Mouse (Mus musculus): Measurements from ENCODE around the gene Aida.
A peak's percentile ranks its signal among the peaks of the same experiment; 100 is the strongest.
"Not testable (repeated sequence)": the region's sequence is repeated elsewhere in the genome, so short reads cannot be mapped to it uniquely, and the experiment has no call there.

Aida gene

DNA sequence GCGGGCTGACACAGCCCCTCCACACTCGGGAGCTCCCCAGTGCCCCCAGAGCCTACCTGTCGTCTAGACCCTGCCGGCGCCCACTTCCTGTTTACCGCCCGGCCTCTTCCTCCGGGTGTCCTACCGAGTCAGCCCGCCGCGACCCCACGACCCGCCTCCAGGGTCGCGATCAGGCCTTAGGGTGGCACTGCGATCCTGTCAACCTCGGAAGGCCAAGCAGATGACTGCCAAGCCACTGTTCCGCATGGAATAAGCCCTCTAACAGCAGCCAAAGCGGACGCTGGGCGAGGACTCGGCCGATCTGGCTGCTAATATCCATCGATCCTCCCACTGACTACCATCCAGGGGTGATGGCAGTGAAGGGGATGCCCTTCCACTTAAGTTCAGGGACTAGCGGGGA, at the start of gene Aida:
Aida (plus strand) TSS at position 126 of the 400 bp plus-strand sequence.
- peak in 1 of 2 experiments; percentile 36 for DNase-seq (ENCODE audit: low spot score in 2 of 2)

DNA sequence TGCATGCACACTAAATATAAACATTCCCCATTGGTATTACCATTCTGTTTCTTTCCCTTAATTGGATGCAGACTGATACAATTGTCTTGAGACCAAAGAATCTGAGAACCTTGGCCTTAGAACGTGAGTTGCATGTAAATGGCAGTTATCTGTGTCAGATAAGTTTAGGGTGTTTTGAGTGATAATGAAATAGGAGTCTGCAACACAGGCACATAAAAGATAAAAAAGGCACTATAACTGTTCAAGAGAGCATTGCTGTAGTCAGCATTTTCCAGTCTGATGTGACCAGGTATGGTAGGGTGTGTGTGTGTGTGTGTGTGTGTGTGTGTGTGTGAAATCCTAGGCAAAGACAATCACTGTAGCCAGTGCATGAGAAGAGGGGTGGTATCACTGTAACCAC, 48.2 kb upstream of the Aida start:
- DNase-seq (ENCODE audit: low spot score in 2 of 2), result no peak

DNA sequence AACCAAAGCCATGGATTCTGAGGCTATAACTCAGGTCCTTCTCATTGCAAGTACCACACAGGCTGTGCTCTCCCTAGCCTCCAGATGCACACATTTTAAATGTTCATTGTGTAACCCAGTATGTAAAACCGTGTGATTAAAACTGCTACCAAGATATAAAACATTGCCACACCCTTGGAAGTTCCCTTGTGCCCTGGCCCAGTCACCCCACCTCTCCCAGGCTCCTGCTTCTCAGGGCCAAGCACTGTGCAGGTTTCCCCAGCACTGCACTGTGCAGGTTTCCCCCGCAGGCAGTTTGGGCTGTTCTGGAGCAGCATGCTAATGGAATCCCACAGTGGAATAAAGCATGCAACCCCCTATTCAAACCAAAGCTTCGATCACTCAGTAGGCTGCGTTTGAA, 45.8 kb upstream of the Aida start:
- no peak for DNase-seq (ENCODE audit: low spot score in 2 of 2)

DNA sequence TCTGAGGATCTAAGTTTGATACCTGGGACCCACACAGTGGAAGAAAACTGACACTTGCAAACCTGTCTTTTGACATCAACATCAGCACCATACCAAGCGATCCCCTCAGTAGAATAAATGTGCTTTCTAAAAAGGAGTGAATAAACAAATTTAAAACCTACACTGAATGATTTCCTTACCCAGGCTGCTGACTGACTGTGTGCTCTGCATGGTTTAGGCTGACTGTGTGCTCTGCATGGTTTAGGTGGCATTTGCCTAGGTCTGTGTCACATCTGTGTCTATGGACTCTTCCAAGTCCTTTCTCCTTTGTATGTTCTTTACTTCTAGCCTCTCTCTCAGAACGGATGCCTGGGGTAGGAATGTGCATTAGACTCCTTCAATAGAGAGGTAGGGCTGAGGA, 44.6 kb upstream of the Aida start:
- no peak for DNase-seq (ENCODE audit: low spot score in 2 of 2)

DNA sequence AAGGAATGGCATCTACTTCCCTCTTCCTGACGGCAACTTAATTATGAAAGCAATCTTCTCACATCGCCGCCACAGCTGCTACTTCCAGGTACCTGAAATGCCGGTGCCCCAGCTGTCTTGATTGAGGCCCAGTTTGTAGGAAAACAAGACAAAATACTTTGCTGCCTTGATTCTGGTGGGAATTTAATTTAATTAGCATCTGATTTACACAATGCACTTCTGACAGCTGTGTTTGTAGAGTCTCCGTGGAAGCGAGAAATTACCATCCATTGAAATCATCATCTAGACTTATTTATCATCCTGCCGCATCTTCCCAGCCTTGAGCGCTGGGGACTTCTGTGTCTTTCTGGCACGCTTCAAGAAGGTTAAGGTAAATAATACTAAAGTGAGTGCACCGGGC, 43.8 kb upstream of the Aida start:
- DNase-seq (ENCODE audit: low spot score in 2 of 2), result no peak

DNA sequence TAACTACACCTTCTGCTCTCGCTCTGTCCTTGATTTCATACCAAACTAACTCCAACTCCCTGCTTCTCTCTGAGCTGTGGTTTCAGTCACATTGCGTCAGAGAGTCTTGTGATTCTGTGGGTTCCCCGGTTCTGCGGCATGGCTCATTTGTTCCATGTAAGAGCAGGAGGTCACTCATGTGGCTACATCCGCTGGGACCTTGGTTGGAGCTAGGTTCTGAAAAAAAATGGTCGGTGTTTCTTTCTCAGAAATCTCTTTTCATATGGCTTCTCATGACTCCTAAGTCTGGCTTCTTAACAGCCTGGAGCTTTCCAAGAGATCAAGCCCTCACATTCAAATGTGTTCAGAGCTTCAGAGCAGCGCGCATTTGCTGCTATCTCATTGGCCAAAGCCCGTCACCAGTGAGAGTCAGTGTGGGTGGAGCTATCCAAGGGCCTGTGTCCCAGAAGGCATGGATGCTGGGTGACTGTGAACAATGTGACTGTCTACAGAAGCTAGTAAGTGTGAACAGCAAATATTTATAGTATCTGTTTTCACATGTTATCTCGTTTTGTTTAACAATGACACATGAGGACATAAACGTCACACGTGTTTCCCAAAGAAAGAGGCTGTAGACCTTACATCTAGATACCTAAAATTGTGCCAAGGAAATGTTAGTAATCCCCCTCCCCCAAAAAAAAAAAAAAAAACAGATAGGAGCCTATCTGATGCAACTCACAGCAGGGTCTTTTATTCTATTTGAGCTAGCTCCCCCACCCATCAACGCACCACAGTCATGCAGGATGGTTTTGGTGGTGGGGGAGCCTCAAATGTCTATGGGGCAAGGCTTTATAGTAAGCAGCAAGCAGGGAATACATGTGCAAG, 32.0 kb upstream of the Aida start:
- DNase-seq (ENCODE audit: low spot score in 2 of 2), result no peak

DNA sequence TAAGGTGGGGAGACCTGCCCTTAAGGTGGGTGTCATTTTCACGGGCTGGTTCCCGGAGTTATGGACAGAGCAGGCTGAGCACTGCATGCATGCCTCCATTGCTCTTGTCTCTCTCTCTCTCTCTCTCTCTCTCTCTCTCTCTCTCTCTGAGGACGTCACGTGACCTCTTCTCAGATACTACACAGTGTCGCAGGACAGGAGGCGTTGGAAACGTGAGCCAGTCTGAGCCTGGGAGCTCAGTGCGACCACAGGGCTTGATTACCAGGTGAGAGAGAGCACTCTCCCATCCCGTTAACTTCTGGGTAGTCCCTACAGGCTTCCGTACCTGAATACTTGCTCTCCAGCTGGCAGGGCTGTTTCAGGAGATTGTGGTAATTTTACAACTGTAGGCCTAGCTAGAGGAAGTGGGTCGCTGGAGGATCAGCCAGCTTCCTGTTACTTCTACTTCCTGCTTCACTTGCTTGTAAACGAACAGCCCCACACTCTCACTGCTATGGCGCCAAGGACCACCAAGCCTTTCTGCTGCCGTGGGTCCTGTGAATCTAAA, 30.4 kb upstream of the Aida start:
- DNase-seq (ENCODE audit: low spot score in 2 of 2), result no peak

DNA sequence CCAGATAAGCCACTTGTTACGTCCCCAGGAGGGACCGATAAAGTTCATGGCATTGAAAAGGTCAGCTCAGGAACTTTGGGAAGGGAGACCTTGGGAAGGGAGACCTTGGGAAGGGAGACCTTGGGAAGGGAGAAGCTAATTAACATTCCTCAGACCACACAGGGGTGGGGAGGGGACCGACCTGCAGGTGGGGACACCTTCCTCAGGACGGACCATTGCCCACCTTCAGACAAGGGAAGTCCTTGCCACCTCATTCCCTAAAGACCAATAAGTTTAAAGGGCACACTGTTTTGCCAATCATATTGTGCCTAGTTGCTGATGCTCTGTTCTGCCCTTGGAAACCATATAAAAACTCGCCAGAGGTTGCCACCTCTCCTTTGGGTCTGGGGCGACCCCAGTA, 28.7 kb upstream of the Aida start:
- no peak for DNase-seq (ENCODE audit: low spot score in 2 of 2)

DNA sequence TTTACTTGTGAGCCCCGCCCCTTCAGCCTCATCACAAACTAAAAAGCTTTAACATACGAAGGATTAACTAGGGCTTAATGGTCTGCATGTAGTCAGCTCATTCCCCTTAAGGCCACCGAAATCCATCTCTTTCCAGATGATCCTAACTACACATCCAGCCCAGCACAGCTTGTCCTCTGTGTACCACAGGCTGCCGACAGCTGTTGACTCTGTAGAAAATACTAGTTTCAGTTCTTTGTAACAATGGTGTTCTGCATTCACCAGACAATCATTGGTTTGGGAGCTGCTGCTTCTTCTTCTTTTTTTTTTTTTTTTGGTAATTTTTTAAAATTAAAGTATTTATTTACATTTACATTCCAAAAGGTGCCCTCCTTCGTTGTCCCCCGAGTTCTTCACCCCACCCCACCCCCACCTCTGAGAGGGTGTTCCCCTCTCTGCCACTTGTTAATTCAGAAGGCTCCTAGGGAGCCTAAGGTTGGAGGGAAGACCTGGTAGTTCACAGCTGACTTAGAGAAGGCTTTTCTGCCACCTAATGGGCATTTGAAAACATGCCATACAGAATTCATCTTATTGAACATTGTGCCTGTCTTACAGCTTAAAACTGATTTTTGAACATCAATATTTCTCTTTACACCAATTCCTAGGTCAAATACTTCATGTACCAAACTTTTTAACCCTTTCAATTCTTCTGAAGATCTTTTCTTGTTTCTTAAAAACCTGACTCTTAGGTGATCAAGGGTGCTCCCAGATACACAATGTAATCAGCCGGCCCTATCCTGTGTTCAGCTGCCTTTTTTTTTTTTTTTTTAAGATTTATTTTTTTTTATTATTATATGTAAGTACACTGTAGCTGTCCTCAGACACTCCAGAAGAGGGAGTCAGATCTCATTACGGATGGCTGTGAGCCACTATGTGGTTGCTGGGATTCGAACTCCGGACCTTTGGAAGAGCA, 23.2 kb upstream of the Aida start:
- DNase-seq (ENCODE audit: low spot score in 2 of 2), result no peak

DNA sequence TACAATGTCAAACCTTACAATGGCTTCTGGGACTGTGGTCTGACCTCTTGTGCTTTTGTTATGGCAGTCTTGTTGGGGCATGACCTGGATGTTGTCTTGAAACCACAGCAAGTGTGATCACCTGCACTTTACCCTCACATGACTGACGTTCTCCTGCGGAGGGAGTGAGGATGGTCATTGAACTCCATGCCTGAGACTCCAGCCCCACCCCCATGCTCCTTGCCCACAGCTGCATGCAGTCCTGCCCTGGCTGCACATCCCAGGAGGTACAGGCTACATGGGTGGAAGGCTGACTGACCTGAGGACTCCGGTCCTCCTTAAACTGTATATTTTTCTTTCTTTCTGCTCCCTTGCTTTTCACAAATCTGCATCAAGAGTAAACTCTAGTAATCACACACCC, 22.0 kb upstream of the Aida start:
- DNase-seq (ENCODE audit: low spot score in 2 of 2), result no peak

DNA sequence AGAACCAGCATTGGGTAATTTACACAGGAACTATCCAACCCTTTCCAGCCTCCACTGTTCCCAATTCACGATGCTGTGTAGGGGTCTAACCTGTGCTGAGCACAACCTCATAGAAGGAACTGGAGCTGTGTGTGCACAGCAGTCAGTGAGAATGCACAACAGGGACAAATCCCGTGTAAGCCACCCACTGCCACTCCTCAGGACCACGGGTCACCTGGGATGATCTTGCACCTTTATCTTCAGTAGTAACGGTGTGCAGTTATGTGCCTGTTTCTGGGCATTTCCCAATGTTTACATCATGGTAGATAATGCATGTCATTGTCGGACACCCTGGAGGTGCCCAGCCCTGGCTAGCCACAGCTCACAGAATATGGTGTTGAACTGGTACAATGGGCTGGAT, 20.6 kb upstream of the Aida start:
- no peak for DNase-seq (ENCODE audit: low spot score in 2 of 2)

DNA sequence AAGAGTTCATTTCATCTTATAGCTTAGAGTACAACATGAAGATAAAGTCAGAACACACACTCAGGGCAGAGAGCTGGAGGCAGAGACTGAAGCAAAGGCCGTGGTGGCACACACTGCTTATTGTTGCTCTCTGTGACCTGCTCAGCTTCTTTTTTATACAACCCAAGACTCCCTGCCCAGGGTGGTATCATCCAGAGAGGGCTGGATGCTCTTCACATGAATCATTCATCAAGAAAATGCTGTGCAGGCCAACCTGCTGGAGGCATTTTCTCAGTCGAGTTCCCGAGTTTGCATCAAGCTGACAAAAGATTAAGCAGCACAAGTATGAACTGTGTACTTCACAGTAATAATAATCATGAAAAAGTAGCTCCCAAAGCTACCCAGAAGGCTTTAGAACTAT, 8.0 kb upstream of the Aida start:
- DNase-seq (ENCODE audit: low spot score in 2 of 2), result no peak

DNA sequence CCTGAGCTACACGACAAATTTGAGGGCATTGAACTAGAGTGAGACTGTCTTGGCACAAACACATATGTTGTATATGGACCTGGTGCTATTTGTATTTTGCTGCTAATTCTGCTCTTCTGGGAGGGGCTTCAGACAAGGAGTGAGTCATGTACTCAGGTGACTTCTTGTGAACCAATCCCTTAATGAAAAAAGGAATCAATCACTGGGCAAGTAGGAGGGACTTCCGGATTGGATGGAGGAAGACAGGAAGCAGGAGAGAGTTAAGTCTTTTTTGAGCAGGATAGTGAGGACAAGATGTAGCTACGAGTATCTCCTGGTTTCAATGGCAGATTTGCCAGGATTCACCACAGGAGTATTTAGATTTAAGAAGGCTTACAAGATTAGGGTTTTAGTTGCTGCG, 6.8 kb upstream of the Aida start:
- DNase-seq (ENCODE audit: low spot score in 2 of 2), result no peak

DNA sequence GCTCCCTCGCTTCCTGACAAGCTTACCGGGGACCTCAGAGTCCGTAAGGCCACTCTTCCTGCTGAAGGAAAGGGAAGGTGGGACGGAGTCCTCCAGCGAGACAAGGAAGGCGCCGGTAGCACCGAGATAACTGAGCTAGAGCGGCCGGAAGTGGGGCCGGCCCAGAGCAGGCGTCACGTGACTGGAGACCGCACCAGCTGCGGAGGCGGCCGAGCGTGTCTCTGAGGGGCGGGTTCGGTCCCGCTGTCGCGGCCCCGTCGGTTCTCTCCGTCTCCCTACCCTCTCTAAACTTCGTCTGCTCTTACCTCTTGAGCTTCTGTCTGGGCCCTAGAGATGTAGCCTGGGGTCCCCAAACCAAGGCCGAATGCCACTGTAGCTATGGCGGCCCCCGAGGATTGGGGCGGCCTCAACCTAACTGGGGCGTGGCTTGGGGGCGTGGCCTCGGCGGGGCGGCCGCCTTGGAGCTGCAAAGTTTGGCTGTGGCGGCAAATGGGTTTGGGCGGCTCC, 540 bp downstream of the Aida start, which contains the start of gene Brox:
Brox (minus strand) TSS at position 393 of the 507 bp plus-strand sequence.
- peak; percentile 89 to 94 for DNase-seq (ENCODE audit: low spot score in 2 of 2)

DNA sequence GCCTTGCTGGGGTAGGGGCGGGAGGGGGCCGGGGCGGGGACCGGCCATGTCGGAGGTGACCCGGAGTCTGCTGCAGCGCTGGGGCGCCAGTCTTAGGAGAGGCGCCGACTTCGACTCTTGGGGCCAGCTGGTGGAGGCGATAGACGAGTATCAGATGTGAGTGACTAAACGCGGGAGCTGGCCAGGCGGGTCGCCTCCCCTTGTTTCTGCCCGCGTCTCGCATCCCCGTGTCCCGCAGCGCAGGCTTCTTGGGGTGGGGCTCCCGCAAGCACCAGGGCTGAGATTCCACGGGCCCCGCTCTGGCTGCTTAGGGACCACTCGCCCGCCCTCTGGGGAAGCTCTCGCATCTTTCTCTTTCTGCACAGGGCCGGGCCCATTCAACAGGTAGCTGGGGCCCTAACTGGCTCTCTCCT, 1.1 kb downstream of the Aida start:
- peak; percentile 44 to 46 for DNase-seq (ENCODE audit: low spot score in 2 of 2)

DNA sequence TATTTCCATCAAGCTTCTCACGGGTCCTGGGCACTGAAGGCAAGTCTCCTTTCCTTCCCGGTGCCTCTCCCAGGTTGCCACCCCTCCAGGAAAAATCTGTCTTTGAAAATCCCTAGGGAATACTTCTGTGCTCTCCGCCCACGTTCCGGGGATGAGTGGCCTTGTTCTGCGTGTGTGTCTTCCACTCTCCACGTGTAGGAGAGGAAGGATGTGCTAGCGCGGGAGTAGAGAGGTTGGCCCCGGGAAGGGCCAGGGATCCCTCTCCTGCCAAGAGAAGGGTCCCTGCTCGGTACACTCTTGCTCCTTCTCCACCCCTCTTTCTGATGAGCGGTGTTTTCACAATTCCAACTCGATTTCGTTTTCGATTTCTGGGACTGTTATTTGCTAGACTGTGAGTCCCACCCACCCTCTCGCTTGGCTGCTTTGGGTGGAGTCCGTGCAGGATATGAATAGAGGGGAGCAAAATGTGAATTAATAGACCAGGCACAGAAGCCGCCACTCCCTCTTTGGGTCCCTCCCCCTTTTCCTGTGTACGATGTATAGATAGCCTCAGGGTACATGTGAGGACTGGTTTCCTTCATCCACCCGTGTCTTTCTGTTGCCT, 1.6 kb downstream of the Aida start:
- DNase-seq (ENCODE audit: low spot score in 2 of 2), result peak; percentile 29 to 75

DNA sequence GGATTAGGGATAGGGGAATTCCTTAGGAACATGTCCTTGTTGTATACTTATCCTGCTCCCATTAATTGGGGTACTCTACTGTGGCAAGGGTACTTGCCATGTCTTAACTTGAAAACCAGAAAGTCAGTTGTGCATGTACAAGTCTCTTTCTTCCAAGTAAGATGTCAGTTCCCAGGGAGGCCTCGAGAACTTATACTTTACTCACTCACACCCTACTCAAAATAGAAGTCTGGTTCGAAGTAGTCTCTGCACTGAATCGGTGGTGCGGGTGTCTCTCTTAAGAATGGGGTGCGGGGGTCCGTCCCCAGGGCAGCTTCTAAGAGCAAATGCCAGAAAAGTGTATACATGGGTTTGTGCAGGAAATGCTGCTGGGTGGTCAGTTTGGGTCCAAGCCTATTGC, 2.8 kb downstream of the Aida start:
- DNase-seq (ENCODE audit: low spot score in 2 of 2), result peak; percentile 96

DNA sequence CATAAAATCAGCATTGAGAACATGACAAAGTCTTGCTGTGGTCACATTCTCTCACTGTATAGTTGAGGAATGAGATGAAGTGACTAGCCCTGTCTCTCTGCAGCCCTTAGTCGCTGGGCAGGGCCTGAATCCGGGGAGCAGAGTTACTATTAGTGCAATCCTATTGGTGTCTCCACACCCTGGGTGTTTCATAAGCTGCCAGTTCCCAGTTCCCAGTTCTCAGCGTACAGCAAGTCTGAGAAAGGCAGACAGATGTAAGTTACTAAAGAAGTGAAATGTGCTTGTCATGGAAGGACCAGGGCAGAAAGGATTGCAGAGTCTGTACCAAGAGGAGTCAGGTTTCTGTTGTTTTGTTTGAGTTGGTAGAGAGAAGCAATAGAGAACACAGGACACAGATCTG, 11.2 kb downstream of the Aida start:
- no peak for DNase-seq (ENCODE audit: low spot score in 2 of 2)

DNA sequence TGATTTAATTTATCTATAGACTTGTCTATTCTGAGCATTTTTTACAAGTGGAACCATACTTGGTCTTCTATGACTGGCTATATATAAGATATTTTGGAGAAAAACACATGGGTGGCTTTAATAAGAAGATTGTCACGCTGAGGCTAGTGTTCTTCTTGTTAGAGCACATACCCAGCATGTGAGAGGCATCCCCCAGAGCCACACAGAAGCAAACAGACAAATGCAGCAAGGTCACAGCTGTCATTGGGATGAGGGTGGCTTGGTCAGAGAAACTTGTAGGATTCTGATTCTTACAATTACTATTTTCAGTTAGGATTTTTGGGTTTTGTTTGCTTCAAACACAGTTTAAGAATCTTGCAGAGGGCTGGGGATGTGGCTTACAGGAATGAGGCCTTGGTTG, 12.1 kb downstream of the Aida start:
- no peak for DNase-seq (ENCODE audit: low spot score in 2 of 2)

DNA sequence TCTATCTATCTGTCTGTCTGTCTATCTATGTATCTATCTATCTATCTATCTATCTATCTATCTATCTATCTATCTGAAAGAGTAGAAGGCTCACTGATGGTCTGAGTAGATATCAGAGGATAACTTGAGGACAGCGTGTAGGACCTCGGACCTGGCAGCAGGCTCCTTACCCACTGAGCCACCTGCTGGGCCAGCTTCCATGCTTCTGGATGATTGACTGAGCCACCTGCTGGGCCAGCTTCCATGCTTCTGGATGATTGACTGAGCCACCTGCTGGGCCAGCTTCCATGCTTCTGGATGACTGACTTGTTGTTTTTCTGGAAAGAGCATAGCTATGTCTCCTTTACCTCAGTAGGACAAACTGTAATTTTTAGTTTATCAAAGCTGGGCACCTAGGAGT, 13.2 kb downstream of the Aida start:
- DNase-seq (ENCODE audit: low spot score in 2 of 2), result not testable (repeated sequence)

DNA sequence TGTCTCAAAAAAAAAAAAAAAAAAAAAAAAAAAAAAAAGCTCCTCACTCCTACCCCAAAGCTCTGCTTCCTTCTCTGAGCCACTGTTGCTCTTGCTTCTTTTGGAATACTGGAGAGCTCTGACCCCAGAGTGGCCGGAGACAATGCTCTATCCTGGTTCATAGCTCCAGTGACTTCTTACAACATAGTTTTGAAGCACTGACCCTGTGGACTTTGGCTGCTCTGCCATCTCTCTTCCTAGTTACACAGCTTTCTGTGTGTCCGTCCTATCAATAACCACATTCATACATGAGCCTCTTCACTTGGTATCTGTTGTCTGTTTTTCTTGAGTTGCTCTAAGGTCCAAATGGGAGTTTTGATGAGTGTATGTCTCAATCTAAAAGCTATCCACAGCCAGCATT, 15.7 kb downstream of the Aida start:
- no peak for DNase-seq (ENCODE audit: low spot score in 2 of 2)

DNA sequence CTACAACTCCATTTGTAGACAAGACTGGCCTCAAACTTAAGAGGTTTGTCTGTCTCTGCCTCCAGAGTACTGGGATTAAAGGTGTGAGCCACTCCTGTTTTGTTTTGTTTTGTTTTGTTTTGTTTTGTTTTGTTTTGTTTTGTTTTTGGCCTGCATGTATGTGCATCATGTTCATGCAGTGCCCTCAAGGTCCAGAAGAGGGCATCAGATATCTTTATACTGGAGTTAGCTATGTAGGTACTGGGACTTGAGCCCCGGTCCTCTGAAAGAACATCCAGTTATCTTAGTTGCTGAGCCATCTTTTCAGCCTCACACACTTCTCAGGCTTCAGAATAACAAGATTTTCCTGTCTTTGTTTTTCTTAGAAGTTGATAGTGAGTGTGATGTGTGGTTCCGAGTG, 19.4 kb downstream of the Aida start:
- no peak for DNase-seq (ENCODE audit: low spot score in 2 of 2)
